Mouse (Mus musculus) adrenal gland, postnatal 36 days (tissue): Measurements from ENCODE around the gene Gpr39. TPM values are rescaled to one million over a fixed set of nuclear protein-coding genes. Genes with fewer than 3 reads are reported as not detected.

ENCODE experiments used
- DNase-seq, 2 experiments: peaks; one replicate each; pipeline ENCODE4 v3.0.0; 2021; ENCODE audit warnings: mixed read lengths in 1 of 2
- total RNA-seq, 2 experiments: library from RNA; stranded (reverse); gene quantifications; 2 replicates each; pipeline ENCODE4 v1.2.3; 2021

Gene Gpr39
- total RNA-seq, 2 experiments from 2014 or later = 0.13 TPM; not detected in 1

DNA sequence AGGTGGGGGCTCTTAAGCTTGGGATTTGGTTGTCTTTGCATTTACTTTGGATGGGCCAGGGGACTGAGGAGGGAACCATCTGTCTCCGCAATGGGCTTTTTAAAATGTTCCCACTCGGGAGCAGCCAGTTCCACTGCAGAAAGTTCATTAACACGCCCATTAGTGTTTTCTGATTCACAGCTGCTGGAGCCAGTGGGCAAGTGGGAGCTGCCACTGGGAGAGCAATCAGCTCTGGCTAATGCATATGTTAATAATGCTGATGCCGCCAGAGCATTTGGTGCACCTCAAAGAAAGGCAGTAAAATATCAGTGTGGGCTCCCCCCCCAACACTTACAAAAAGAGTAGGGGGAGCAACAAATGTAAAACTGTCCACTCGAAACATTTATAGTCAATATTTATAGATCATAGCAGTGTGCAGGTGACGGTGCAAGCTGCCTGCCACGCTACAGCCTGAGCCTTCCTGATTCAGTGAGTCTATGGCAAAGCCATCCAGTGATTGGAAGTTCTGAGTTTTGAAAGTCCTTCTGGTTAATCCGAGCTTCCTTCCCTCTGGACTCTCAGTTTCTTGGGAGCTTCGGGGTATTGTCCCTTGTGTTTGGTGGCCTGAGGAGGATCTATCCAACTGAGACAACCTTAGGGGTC, 136.5 kb downstream of the Gpr39 start:
- DNase-seq = no peak

DNA sequence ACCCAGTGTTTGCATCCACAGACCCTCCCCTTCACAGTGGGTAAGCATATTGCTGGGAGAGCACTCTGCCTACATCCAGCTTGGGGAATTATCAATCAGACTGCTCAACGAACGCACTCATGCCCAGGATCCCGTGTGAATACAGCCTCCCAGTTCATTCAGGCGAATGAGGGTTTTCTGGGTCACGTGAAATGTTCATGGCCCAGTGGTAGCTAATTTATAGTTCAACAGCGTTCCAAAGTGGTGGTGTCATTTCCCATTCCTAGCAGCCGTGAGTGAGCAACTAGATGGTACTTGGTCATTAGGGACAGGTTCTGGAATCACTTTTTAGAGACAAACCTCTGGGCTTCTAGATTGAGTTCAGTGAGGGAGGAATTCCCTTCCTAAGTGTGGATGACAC, 144.3 kb downstream of the Gpr39 start:
- DNase-seq = no peak

DNA sequence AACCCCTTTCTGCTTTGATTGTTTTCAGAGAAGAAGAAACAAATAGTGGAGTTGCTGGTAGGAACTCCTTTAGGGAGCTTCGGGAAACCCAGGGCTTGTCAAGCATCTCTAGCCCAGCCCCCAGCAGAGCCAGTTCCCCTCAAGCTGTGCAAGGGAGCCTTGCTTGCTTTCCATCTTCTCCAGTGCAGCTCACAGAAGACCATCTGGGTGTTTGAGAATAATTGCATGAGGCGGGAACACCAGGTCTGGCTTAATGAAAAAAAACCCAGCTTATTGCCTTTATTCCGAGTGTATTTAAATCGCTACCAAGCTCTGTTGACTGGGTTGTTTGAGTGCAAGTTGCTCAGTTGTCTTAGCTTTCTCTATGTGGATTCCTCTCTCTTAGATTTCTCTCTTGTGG, 146.8 kb downstream of the Gpr39 start:
- DNase-seq = no peak

DNA sequence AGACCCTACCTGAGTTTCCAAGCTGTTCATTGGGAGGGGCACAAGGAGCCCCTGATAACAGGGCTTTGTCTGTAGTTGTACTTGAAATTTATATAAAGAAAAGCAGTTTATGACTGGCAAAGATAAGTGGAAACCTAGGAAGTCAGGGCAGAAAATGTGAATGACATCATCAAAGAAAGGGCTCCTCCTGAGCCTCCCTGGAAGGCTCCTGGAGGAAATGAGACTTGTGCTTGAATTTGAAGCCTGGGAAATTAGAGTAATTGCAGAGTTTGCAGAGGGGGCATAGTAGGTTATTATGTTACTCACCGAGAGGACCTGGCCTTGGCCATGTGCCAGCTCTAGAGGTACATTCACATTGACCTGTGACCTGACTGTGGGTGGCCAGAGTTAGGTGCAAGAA, 160.7 kb downstream of the Gpr39 start:
- DNase-seq = no peak

DNA sequence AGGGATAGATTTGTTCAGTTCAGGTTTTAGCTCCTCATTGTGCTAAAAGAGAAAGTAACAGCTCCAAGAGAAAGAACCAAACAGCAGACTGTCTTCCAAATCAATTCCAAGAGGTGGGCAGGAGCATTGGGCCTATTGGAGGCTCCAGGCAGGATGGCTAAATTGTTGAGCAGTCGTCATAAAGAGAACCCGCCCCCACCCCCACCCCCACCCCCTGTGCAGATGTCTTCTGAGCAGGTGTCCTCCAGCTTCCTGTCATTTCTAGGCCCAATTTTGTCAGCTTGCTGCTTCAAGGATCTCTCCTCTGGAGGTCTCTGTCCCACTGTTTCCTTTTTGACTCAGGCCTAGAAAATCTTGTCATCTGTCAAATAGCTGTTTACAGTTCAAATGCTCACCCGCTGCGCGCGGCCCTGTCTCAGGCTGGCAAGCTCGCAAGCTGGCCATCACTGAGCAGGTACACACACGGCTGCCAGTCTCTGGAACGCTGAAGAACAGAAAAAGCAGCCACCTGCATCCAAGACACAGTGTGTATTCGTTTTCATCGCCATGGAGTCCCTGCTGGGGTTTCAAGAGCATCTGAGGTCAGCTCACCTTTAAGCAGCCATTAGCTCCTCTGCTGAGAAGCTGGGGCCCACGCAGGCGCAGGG, 163.1 kb downstream of the Gpr39 start:
- DNase-seq = no peak

DNA sequence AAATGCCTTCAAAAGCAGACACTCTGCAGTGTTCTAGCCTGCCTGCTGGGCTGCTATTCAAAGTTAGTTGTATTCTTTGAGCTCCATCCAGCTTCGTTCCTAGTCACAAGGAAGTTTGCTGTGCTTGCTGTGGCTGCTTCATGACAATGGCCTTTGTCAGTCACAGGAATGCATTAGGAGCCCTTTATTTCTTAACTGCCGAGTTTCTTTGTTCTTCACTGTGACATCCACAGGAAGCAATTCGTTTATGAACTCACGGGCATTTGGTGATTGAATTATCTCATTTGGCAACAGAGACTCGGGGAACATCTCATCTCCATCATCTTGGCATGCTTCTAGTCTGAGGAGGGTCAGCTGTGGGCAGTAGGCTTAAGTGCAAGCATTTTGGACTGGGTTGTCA, 177.9 kb downstream of the Gpr39 start:
- DNase-seq = no peak

DNA sequence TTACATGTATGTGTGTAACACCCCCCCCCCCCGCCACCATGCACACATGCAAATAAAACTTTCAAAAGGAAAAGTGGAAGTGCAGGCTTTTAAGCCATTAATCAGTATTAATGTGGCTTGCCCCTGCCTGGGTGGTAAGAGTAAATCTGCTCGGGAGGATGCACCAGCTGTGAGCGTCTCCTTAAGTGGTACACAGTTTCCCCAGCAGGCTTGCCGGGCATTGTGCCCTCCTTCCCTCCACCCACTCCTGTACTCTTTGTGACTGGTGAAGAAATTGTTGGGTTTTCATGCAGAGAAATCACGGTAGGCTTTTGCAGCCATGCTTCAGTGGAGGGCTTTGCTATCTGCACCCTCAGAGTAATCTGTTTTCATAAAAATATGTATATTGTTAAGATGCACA, 181.8 kb downstream of the Gpr39 start:
- DNase-seq = no peak

DNA sequence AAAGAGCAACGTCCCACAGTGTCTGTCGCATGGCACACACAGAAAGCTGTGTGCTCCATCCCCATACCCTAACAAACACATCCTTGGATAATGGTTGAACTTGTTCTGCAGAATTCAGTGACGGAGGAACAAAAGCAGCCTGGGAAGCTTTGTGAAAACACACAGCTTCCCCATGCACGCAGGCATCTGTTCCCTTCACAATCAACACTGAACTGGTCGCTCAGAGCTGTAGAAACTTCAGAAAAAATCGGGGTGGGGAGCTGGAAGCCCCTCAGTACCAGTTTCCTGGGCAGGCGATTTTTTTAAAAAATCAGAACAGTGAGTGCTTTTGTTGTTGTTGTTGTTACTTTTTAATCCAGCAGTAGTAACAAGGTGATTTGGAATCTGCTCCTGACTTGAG, 193.3 kb downstream of the Gpr39 start:
- no peak for DNase-seq

DNA sequence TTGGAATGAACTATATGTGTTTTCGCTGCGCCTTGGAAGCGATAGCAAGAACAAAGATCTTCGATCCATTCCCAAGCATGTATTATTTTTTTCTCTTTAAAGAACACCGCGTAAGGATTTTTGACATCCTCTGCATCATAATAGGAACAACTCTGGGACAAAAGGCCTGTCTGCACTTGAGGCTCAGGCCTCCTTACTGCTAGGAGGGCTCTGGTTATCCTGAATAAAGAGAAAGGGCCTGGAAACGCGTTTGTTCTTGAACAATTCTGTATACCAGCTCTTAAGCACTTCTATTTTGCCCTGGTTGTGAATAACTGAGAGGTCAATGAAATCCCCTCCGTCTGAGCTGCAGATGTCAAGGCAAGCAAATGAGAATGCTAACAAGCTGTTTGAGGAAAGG, 216.4 kb downstream of the Gpr39 start:
- no peak for DNase-seq

DNA sequence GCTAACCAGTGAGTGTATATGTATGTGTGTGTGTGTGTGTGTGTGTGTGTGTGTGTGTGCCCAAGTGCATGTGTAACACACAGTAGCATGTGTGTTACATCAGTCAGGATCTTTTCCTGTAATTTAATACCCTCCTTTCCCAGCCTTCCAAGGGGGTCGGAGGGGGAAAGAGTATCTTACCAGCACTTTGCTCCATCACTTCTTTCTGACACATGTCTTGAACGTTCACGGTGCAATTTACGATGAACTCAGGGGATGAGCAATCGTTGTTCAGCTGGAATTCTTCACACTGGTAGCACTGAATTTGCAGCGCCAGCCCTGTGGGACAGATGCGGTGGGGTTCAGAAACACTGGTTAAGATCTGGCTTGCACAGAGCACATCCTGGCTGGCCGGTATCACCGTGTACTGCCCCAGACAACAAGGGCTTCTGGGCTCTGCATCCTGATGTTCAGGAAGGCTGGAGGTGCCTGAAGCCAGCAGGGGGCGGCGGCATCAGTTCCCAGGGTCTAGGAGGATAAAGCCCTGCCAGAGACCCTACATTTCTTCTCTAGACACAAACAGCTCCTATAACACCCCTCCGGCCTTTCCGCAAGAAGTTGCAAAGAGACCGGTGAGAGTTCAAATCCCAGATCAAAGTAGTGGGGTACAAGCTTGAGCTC, 233.5 kb downstream of the Gpr39 start:
- DNase-seq = peak in 1 of 2 experiments; percentile 17

DNA sequence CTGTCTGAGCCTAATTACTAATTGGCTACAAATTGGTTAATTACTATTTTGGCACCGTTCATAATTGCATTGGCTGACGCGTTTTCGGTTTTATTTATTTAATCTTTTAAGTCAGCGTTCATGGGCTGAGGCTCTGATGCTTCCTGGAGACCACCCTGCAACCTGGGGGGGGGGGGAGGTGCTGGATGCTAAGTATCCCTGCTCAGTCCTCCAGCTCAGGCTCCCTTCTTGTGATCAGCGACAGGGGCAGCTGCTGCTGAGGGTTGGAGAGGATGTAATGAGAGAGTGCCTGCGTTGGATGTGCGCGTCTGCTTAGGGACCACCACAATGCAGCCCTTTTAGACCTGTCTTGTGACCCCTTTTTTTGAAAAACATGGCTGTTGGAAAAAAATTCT, 234.1 kb downstream of the Gpr39 start:
- DNase-seq = no peak

DNA sequence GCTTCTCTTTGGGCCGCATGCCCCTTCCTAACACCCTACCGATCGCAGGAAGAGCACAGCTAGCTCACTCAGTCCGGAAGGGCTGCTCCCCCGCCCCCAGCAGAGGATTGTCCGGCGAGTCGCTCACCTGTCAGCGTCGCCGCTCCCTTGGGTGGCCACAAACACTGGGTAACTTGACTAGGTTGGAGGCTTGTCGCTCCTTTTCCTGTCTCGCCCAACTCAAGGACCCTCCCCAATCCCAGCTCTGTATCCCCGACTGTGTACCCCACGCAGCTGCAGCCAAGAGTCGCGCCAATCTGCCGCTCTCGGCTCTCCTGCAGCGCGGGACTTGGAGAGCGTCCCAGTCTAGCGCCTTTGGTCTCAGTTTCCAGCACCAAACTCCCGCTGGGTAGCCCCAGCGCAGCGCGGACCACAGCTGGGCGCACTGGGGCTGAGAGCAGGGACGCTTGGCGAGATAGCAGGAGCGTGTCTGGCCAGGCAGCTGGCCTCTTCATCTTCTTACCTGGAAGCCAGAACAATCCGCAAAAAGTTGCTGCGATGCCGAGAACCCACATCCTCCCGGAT, 234.6 kb downstream of the Gpr39 start:
- DNase-seq = peak; percentile 16 to 20

DNA sequence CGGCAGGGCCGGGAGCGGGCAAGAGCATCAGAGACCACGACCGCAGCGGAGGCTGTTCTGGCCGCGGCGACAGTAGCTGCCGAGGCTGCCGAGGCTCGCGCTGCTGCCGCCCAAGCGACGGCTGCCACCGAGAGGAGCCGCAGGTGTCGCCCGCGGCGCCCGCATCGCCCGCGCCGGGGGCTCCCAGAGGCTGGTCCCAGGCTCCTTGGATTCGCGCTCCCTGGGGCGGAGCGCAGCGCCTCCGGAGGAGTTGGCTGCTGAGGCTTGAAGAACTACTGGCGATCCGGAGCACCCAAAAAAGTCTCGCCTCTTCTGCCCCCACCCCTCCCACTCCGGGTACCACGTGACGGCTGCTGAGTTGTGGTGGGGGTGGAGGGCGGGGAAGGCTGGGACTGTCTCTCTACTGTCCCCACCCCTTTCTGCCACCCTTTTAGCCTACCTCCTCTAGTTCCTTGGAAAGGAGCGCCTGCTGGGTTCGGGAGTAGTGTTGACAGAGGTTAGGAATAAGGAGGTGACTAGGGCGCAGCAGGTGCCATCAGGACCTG, 235.2 kb downstream of the Gpr39 start:
- DNase-seq = peak; percentile 61 to 66

DNA sequence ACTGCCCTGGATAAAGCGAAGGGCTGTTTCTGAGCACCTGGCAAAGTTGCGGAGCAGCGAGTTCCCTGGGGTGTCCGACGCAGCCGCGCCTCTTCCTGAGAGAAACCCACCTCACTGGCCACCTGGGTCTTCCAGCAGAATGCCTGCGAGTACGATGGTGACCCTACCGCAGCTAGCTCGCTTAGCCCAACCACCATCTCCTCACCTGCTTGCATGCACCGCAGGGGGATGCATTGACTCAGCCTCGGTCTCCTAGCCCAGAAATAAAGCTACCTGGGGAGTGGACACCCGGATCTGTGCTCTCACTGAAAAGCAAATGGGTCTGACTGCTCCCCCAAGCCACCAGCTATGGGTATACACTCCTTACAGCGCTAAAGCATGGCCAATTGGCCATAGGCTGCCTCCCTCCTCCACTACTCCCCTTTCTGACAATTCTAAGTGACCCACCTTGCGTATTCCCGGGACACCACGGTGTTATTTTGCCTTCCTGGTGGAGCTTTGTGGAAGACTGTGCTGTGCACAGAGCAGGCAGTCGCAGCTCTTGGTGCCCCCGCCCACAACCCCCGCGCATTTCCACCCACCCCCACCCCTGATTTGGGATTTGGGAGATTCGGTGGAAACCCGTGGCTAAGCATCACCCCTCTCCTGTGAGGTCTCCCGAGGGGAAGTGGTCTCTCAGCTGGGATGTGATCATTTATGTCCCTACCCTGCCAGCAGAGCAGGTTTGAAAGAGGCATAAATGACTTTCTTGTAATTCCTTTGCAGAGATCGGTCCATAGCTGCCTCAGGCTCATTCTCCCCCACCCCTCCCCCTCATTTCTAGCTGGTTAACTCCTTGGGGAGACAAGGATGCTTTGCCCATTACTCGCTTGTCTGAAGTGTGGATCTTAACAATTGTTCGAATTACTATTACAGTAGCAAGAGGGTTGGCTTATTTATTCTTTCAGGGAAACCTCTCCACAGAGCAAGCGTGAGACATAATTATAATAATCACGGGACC, 236.1 kb downstream of the Gpr39 start, which contains the start of gene Lypd1:
Lypd1 (minus strand) TSS at position 501 of the 1,000 bp plus-strand sequence.
- DNase-seq = no peak

DNA sequence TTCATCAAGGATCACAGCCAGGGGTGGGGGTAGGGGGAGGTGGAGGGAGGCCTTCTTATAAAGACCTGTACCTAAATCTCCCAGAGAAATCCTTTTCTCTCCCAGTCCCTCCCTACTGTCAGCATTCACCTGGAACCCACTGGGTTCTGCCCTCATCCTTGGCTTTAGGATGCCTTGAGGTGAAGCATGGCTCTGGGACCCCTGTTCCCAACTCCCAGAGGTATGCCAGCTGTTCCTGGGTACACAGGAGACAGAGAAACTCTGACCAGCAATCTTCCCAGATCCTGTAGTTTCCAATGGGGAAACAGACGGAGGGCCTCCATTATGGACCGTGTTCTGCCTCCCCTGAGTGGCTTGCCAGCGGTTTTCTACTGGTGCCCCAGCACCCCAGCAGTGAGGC, 243.9 kb downstream of the Gpr39 start:
- DNase-seq = no peak

DNA sequence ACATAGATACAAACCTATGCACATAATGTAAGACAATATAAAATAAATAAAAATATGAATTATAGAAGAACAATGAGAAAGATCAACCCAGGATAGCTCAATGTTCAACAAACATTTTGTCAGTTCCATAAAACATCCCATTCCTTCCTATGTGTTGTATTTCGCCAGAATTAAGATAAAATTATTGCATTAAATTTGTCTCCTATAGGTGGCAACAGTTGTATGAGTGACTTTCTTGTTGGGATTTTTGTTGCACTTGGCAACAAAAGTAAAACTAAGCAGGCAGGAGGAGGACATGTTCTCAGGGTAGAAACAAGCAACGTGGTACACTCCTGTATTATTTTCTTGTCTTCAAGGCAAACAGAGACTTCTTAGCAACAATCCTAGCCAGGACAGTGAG, 246.3 kb downstream of the Gpr39 start:
- DNase-seq = no peak

Other genes with a start within 250 kb of the Gpr39 start
- 100 to 1,000 TPM; 143 to 176 TPM for gene Actr3, start 241.3 kb upstream of the Gpr39 start, total RNA-seq
- 10 to 100 TPM; 39.5 to 48.8 TPM for gene Slc35f5, start 116.4 kb upstream of the Gpr39 start, total RNA-seq
- gene Lypd1, start 236.1 kb downstream of the Gpr39 start, total RNA-seq = 10 to 100 TPM in 1 of 2 experiments, 1 to 10 TPM in 1; 5.8 to 10.6 TPM